Mouse (Mus musculus) hindbrain, postnatal 0 days (tissue): ENCODE results near the gene Pcna. TPM values are rescaled to one million over a fixed set of nuclear protein-coding genes. Genes with fewer than 3 reads are reported as not detected.
"Not testable (repeated sequence)": the region's sequence is repeated elsewhere in the genome, so short reads cannot be mapped to it uniquely, and the experiment has no call there.

Experiments used
- ATAC-seq: fragments of 200-750 bp; cut with Nextera tagmentation; 2 replicates; pipeline ENCODE4 v1.8.0; 2017; ENCODE audit warnings: mild to moderate bottlenecking, moderate TSS enrichment, moderate library complexity
- DNase-seq: peaks from one replicate; pipeline ENCODE4 v3.0.0-alpha.2; 2015; ENCODE audit warnings: low spot score
- H3K27ac ChIP-seq: fragments of 300-500 bp; sonication (generic); 2 replicates; pipeline ENCODE4 v1.5.1; 2014; ENCODE audit warnings: mild to moderate bottlenecking
- H3K27me3 ChIP-seq: fragments of 300-500 bp; sonication (generic); 2 replicates; pipeline ENCODE4 v1.6.1; 2014; ENCODE audit warnings: low read length, mixed read lengths; ENCODE audit not compliant: insufficient read depth
- H3K36me3 ChIP-seq: fragments of 300-500 bp; sonication (generic); 2 replicates; pipeline ENCODE4 v1.6.1; 2014; ENCODE audit warnings: low read length, mixed read lengths; ENCODE audit not compliant: insufficient read depth
- H3K4me1 ChIP-seq: fragments of 300-500 bp; sonication (generic); 2 replicates; pipeline ENCODE4 v1.6.1; 2014; ENCODE audit warnings: antibody characterized with exemption, low read length, mixed read lengths; ENCODE audit not compliant: insufficient read depth
- H3K4me2 ChIP-seq: fragments of 300-500 bp; sonication (generic); 2 replicates; pipeline ENCODE4 v1.6.1; 2014; ENCODE audit warnings: low read depth, mild to moderate bottlenecking, low read length, moderate library complexity, mixed read lengths
- H3K4me3 ChIP-seq: fragments of 300-500 bp; sonication (generic); 2 replicates; pipeline ENCODE4 v1.5.1; 2014; ENCODE audit warnings: low read length
- H3K9ac ChIP-seq: fragments of 300-500 bp; sonication (generic); replicated peaks from 2 replicates; pipeline ENCODE4 v1.6.1; 2014; ENCODE audit warnings: mild to moderate bottlenecking, low read length, moderate library complexity, mixed read lengths
- H3K9me3 ChIP-seq: fragments of 300-500 bp; sonication (generic); 2 replicates; pipeline ENCODE4 v1.6.1; 2016; ENCODE audit warnings: low read length, mixed read lengths
- CTCF ChIP-seq: IDR thresholded peaks from 2 replicates; pipeline ENCODE4 v1.5.1; 2016; ENCODE audit warnings: antibody characterized with exemption, control low read depth, low read depth
- WGBS: fragments of 180-500 bp; shearing (Covaris S2); extraction: QIAGEN DNeasy Blood & Tissue Kit; methylation state at CpG from one replicate; pipeline ENCODE4 v1.1.7; 2014; 5-methylcytosine and 5-hydroxymethylcytosine counted together
- polyA plus RNA-seq: library from polyadenylated mRNA; unstranded; fragments of >200 nt; fragmentation: Nextera tagmentation; extraction: Ambion mirVana; gene quantifications from 2 replicates; pipeline ENCODE4 v1.2.1, GENCODE M21; 2015
- total RNA-seq: library from RNA; depleted of rRNA; stranded (reverse); fragments of >200 nt; gene quantifications from 2 replicates; pipeline ENCODE4 v1.2.3, GENCODE M21; 2014

Gene Pcna
- total and polyA plus RNA-seq, 2 experiments from 2014 or later: 131 to 174 TPM

DNA sequence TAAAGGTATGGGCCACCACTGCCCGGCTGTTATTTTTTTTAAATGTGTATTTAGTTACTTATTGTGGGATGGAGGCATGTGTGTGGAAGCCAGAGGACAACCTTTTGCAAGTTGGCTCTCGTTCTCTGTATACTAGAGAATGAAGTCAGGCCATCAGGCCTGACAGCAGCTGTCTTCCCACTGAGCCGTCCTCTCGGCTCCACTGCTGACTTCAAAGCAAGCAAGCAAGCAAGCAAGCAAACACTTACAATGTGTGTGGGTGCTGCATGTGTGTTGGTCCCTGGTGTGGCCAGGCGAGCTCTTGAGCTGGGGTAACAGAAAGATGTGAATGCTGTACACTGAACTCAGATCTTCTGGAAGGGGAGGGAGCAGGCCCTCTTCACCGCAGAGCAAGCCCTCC, 37.7 kb upstream of the Pcna start:
- Histone ChIP-seq H3K4me3 (no peak overlapping the region), H3K4me2 (no peak overlapping the region), H3K36me3 (peaks cover 16% of the 10 kb centered on the region; the same call in 1 of the 2 replicates), H3K27ac (no peak overlapping the region), H3K9me3 (no peaks in the 10 kb centered on the region), H3K4me1 (peaks cover 12% of the 10 kb centered on the region), H3K27me3 (no peaks in the 10 kb centered on the region), H3K9ac (no peak overlapping the region)
- ATAC-seq (no peak), DNase-seq (no peak)
- TF ChIP-seq CTCF: no peak
- WGBS: 62% methylated on average over 6 of the region's 6 CpGs

GRCm38 (mm10) chr2:132289213-132289612, 36.1 kb upstream of the Pcna start:
- DNase-seq: not testable (repeated sequence)
- WGBS: 86% methylated on average over 5 of the region's 7 CpGs

DNA sequence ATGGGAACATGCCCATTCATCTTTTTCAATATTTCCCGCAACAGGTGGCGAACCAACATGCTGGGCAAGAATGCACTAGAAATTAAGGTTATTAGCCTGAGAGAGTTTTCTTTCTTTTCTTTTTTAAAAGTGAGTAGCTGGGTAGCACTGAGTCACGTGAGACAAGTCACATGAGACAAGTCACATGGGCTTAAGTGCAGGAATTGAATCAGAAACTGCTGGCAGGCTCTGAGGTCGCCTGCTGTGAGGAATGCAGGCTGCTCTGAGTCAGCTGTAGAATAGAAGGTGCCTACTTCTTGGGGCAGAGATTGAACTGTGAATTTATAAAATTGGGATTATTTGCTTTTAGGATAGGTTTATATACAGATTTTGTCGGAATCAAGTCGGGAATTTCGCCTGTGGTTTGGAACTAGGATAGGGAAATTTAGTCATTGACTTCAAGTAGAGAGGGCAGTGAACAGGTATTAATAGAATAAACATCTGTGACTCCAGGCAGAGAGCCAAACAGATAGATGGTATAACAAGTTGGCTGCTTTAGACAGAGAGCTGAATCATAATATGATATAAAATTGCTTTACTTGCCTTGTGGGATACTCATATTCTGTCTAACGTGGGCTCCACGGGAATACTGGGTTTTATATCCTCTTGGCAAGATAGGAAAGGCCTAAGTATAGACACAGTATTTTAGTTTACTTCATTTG, 33.4 kb upstream of the Pcna start:
- no peak overlapping the region for H3K27ac ChIP-seq
- H3K9me3 ChIP-seq: no peaks in the 10 kb centered on the region
- no peak for TF ChIP-seq CTCF
- H3K27me3 ChIP-seq: no peaks in the 10 kb centered on the region
- H3K4me1 ChIP-seq: peaks cover 4% of the 10 kb centered on the region; the same call in 1 of the 2 replicates
- H3K4me2 ChIP-seq: no peak overlapping the region
- no peak overlapping the region for H3K9ac ChIP-seq
- ATAC-seq (no peak), DNase-seq (peak; percentile 31)
- no peaks in the 10 kb centered on the region for H3K36me3 ChIP-seq
- no peak overlapping the region for H3K4me3 ChIP-seq
- WGBS: 83% methylated on average over 9 of the region's 9 CpGs

More at GRCm38 (mm10) chr2:132289213-132289612, 36.1 kb upstream of the Pcna start:
- H3K4me2 ChIP-seq, H3K36me3 ChIP-seq, H3K27ac ChIP-seq, H3K9ac ChIP-seq, H3K9me3 ChIP-seq, H3K4me3 ChIP-seq, H3K27me3 ChIP-seq, ATAC-seq: not testable (repeated sequence)
- H3K4me1 ChIP-seq: peaks cover 12% of the 10 kb centered on the region

- H3K4me1 ChIP-seq, H3K9ac ChIP-seq, H3K4me2 ChIP-seq, ATAC-seq, H3K9me3 ChIP-seq, H3K4me3 ChIP-seq, H3K27ac ChIP-seq, H3K27me3 ChIP-seq, H3K36me3 ChIP-seq, DNase-seq: not testable (repeated sequence)
- 97% methylated on average over 5 of the region's 5 CpGs for WGBS
Observed at GRCm38 (mm10) chr2:132285722-132286121, 32.6 kb upstream of the Pcna start.

- Histone ChIP-seq H3K4me2 (no peak overlapping the region), H3K36me3 (no peaks in the 10 kb centered on the region), H3K27ac (peak overlapping the region; percentile 58; the same call in 1 of the 2 replicates), H3K4me3 (no peak overlapping the region), H3K4me1 (peaks cover 4% of the 10 kb centered on the region; the same call in 1 of the 2 replicates), H3K9me3 (no peaks in the 10 kb centered on the region), H3K27me3 (no peaks in the 10 kb centered on the region), H3K9ac (no peak overlapping the region)
- ATAC-seq (peak; percentile 30; the same call in 1 of the 2 replicates), DNase-seq (no peak)
- TF ChIP-seq CTCF: no peak
- WGBS: 85% methylated on average over 12 of the region's 12 CpGs
Observed at GRCm38 (mm10) chr2:132284492-132285139, 31.5 kb upstream of the Pcna start.

- H3K27me3 ChIP-seq: no peaks in the 10 kb centered on the region
- no peak for TF ChIP-seq CTCF
- WGBS: 41% methylated on average over 15 of the region's 15 CpGs
- peak overlapping the region; percentile 15; the same call in 1 of the 2 replicates for H3K27ac ChIP-seq
- H3K9me3 ChIP-seq: no peaks in the 10 kb centered on the region
- H3K4me3 ChIP-seq: no peak overlapping the region
- H3K4me2 ChIP-seq: no peak overlapping the region
- ATAC-seq (no peak), DNase-seq (no peak)
- no peaks in the 10 kb centered on the region for H3K36me3 ChIP-seq
- H3K9ac ChIP-seq: no peak overlapping the region
- peaks cover 4% of the 10 kb centered on the region; the same call in 1 of the 2 replicates for H3K4me1 ChIP-seq
Observed at GRCm38 (mm10) chr2:132283236-132284070, 30.3 kb upstream of the Pcna start.
